Mouse (Mus musculus) kidney, embryonic 14.5 days (tissue): ENCODE results near the gene Exosc8. TPM values are rescaled to one million over a fixed set of nuclear protein-coding genes. Genes with fewer than 3 reads are reported as not detected.

Experiments used
- ATAC-seq: fragments of 200-750 bp; cut with Nextera tagmentation; 2 replicates; pipeline ENCODE4 v1.8.0; 2017; ENCODE audit warnings: moderate number of reproducible peaks, mild to moderate bottlenecking, moderate TSS enrichment, moderate library complexity; ENCODE audit not compliant: low FRiP score, low TSS enrichment
- H3K27ac ChIP-seq: fragments of 300-500 bp; sonication (generic); 2 replicates; pipeline ENCODE4 v1.5.1; 2014; ENCODE audit warnings: low read depth, mild to moderate bottlenecking, low read length, moderate library complexity, mixed read lengths
- H3K27me3 ChIP-seq: fragments of 300-500 bp; sonication (generic); 2 replicates; pipeline ENCODE4 v1.6.1; 2014; ENCODE audit warnings: mild to moderate bottlenecking, low read length; ENCODE audit not compliant: control insufficient read depth, insufficient read depth
- H3K36me3 ChIP-seq: fragments of 300-500 bp; sonication (generic); 2 replicates; pipeline ENCODE4 v1.6.1; 2014; ENCODE audit warnings: low read length, mixed read lengths; ENCODE audit not compliant: control insufficient read depth, insufficient read depth
- H3K4me1 ChIP-seq: fragments of 300-500 bp; sonication (generic); 2 replicates; pipeline ENCODE4 v1.6.1; 2014; ENCODE audit warnings: low read length, mixed read lengths; ENCODE audit not compliant: control insufficient read depth, insufficient read depth
- H3K4me2 ChIP-seq: fragments of 300-500 bp; sonication (generic); replicated peaks from 2 replicates; pipeline ENCODE4 v1.6.1; 2014; ENCODE audit warnings: low read depth, mild to moderate bottlenecking, low read length
- H3K4me3 ChIP-seq: fragments of 300-500 bp; sonication (generic); 2 replicates; pipeline ENCODE4 v1.5.1; 2014; ENCODE audit warnings: mild to moderate bottlenecking, low read length
- H3K9ac ChIP-seq: fragments of 300-500 bp; sonication (generic); 2 replicates; pipeline ENCODE4 v1.6.1; 2014; ENCODE audit warnings: low read depth, mild to moderate bottlenecking, low read length, moderate library complexity
- H3K9me3 ChIP-seq: fragments of 300-500 bp; sonication (generic); 2 replicates; pipeline ENCODE4 v1.6.1; 2016; ENCODE audit warnings: low read length; ENCODE audit not compliant: control insufficient read depth
- WGBS: fragments of 180-500 bp; shearing (Covaris S2); extraction: QIAGEN DNeasy Blood & Tissue Kit; methylation state at CpG from one replicate; pipeline ENCODE4 v1.1.7; 2014; 5-methylcytosine and 5-hydroxymethylcytosine counted together
- polyA plus RNA-seq: library from polyadenylated mRNA; unstranded; fragments of >200 nt; fragmentation: Nextera tagmentation; extraction: Ambion mirVana; gene quantifications from 2 replicates; pipeline ENCODE4 v1.2.1, GENCODE M21; 2014

The Exosc8 gene
- polyA plus RNA-seq, 1 experiment from 2014 or later, result 185 TPM

DNA sequence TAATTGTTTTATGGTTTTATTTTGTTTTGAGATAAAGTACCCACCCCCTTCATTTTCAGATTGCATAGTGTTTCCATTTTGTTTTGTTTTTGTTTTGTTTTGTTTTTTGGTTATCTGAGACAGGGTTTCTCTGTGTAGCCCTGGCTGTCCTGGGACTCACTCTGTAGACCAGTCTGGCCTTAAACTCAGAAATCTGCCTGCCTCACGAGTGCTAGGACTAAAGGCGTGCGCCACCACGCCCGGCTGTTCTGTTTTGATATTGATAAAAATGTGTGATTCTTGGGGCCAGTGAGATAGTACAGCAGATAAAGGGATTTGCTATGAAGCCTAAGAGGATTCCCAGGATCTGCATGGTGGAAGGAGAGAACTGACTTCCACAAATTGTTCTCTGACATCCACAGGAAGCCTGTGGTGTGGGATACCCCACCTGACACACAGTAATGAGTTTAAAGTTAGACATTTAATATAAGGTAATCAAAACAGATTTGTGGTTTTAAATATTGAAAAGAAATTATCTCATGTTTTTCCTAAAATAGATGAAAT is 35.4 kb downstream of the Exosc8 start:
- Histone ChIP-seq H3K9me3 (no peaks in the 10 kb centered on the region), H3K4me2 (no peak overlapping the region), H3K27ac (no peak overlapping the region), H3K9ac (no peak overlapping the region), H3K27me3 (no peaks in the 10 kb centered on the region), H3K4me3 (no peak overlapping the region), H3K4me1 (no peaks in the 10 kb centered on the region), H3K36me3 (peaks cover 77% of the 10 kb centered on the region)
- WGBS, result 80% methylated on average over 5 of the region's 5 CpGs
- no peak for ATAC-seq

- H3K4me2 ChIP-seq, result peak overlapping the region; percentile 57
- H3K27ac ChIP-seq, result peak overlapping the region; percentile 89
- WGBS, result under 1% methylated on average over 8 of the region's 8 CpGs
- no peaks in the 10 kb centered on the region for H3K27me3 ChIP-seq
- H3K4me1 ChIP-seq, result no peaks in the 10 kb centered on the region
- peak overlapping the region; percentile 80 for H3K4me3 ChIP-seq
- H3K9ac ChIP-seq, result peak overlapping the region; percentile 73
- peaks cover 29% of the 10 kb centered on the region for H3K36me3 ChIP-seq
- ATAC-seq, result no peak
- no peaks in the 10 kb centered on the region for H3K9me3 ChIP-seq
Measured at GRCm38 (mm10) chr3:54693056-54693415, 42.2 kb downstream of the Exosc8 start.

DNA sequence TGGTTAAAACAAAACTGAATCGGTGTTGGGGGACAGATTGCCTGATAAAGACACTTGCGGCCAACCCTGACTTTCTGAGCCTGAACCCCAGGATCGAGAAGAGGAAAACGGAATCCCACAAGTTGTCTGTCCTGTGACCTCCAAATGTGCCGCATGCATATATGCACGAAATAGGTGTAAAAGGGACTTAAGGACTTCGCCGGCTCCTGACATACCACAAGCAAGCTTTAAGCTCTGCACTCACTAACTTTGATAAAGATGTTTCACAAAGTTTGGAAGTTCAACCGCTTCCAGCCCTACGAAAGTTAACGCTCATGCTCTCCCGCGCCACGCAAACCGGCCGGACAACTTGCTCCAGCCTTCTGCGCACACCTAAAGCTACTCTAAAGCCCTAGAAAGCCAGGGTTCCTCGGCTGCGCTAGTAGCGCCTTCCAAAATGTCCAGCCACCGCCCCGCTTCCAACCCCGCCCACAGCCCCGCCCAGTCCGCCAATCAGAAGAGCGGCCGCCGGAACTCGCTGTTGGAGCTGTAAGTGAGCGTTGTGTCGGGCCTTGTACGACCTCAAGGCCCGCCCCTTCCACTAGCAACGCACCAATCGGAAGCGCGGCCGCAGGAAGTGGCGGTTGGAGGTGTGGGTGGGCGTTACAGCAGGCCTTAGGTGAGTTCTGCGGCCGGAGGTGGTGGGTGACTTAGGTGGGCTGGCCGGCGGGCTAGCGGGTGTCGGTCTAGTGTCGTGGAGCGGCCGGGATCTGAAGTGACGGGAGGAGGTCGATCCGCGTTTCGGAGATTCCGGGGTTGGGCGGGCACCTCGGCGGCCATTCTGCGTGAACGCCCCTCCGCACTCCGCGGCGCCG is 42.8 kb downstream of the Exosc8 start, which contains the start of gene Supt20:
Gene Supt20 (plus strand): TSS at position 606 of the 854 bp plus-strand sequence.
- Histone ChIP-seq H3K27me3 (no peaks in the 10 kb centered on the region), H3K4me2 (peak within 1 kb of the TSS; percentile 83), H3K4me1 (no peaks in the 10 kb centered on the region), H3K27ac (peak within 1 kb of the TSS; percentile 89), H3K9me3 (no peaks in the 10 kb centered on the region), H3K4me3 (peak within 1 kb of the TSS; percentile 80), H3K36me3 (peaks cover 27% of the 10 kb centered on the region), H3K9ac (peak within 1 kb of the TSS; percentile 73)
- 2% methylated on average over 65 of the region's 65 CpGs for WGBS
- peak; percentile 99 for ATAC-seq

GRCm38 (mm10) chr3:54689091-54689490 is 46.1 kb downstream of the Exosc8 start:
- Histone ChIP-seq H3K36me3 (no peaks in the 10 kb centered on the region), H3K27ac (no peak overlapping the region), H3K27me3 (no peaks in the 10 kb centered on the region), H3K4me2 (no peak overlapping the region), H3K9me3 (no peaks in the 10 kb centered on the region), H3K4me1 (no peaks in the 10 kb centered on the region), H3K4me3 (no peak overlapping the region), H3K9ac (no peak overlapping the region)
- ATAC-seq, result no peak
- WGBS, result 52% methylated on average over 2 of the region's 2 CpGs

DNA sequence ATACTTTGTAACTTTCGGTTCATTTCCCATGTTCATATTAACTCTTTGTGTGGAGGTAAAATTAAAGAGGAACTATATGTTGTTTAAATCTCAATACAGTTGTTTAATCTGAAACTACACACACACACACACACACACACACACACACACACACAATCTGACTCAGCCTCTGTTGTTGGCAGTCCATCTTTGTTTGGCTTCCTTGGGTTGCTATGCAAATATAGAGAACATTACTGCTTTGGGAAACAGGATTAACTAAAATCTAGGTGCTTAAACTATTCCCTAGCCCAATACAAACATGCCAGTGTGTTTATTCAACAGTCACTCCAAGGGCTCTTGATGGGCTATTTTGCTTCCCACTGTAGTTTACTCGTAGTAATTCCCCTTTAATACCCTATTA is 47.9 kb downstream of the Exosc8 start:
- Histone ChIP-seq H3K4me3 (no peak overlapping the region), H3K9me3 (no peaks in the 10 kb centered on the region), H3K9ac (no peak overlapping the region), H3K27me3 (no peaks in the 10 kb centered on the region), H3K4me1 (no peaks in the 10 kb centered on the region), H3K4me2 (no peak overlapping the region), H3K36me3 (no peaks in the 10 kb centered on the region), H3K27ac (no peak overlapping the region)
- 65% methylated on average over 2 of the region's 2 CpGs for WGBS
- no peak for ATAC-seq

- Histone ChIP-seq H3K27me3 (no peaks in the 10 kb centered on the region), H3K4me1 (peaks cover 5% of the 10 kb centered on the region; the same call in 1 of the 2 replicates), H3K27ac (no peak overlapping the region), H3K36me3 (no peaks in the 10 kb centered on the region), H3K4me2 (no peak overlapping the region), H3K4me3 (no peak overlapping the region), H3K9me3 (no peaks in the 10 kb centered on the region), H3K9ac (no peak overlapping the region)
- ATAC-seq, result no peak
- WGBS, result 94% methylated on average over 3 of the region's 3 CpGs
Measured at GRCm38 (mm10) chr3:54685202-54685601, 50.0 kb downstream of the Exosc8 start.

DNA sequence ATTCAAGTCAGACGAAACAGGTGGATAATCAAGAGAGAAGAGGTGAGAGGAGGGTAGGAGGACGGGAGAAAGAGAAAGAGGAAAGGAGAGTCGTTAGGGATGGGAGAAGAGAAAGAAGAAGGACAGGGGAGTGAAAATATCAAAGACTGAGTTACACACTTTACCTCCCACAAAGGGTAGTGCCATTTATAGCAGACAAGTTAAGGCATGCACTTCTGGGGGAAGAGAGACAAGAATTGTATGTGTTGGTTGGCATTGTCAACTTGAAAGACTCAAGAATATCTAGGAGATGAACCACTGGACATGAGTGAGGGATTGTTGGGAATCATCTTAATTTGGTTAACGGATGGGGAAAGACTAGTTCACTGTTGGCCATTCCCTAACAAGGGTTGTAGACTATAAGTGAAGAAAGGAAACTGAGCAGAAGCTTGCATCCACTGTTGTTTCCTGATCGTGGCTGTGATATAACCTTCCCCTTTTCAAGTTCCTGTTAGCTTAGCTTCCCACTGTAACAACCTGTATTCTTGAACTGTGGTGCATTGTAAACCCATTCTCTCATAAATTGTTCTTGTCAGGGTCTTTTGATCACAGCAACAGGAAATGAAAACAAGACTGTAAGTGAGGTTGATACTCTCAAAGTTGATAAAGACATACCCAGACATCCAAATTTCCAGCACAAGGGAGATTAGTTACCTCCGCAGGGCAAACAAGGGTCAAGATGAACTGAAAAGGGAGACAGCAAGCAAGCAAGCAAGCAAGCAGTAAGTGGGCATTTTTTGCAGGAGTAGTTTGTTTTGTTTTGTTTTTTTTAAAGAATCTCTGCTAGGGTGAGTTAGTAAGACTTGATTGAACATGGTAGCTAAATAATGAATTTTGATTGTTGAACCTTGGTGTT is 53.6 kb downstream of the Exosc8 start:
- ATAC-seq, result peak; percentile 46; the same call in 1 of the 2 replicates
- Histone ChIP-seq H3K27me3 (no peaks in the 10 kb centered on the region), H3K4me1 (peaks cover 5% of the 10 kb centered on the region; the same call in 1 of the 2 replicates), H3K4me3 (no peak overlapping the region), H3K36me3 (no peaks in the 10 kb centered on the region), H3K27ac (peak overlapping the region; percentile 14; the same call in 1 of the 2 replicates), H3K4me2 (no peak overlapping the region), H3K9me3 (no peaks in the 10 kb centered on the region), H3K9ac (no peak overlapping the region)
- 33% methylated on average over 6 of the region's 6 CpGs for WGBS
